Mouse (Mus musculus): Measurements from ENCODE around the gene Zfp941. TPM values are rescaled to one million over a fixed set of nuclear protein-coding genes. Genes with fewer than 3 reads are reported as not detected.

Zfp941 gene
- polyA plus RNA-seq (2012; rRNA removed) = not detected in 2 replicates

DNA sequence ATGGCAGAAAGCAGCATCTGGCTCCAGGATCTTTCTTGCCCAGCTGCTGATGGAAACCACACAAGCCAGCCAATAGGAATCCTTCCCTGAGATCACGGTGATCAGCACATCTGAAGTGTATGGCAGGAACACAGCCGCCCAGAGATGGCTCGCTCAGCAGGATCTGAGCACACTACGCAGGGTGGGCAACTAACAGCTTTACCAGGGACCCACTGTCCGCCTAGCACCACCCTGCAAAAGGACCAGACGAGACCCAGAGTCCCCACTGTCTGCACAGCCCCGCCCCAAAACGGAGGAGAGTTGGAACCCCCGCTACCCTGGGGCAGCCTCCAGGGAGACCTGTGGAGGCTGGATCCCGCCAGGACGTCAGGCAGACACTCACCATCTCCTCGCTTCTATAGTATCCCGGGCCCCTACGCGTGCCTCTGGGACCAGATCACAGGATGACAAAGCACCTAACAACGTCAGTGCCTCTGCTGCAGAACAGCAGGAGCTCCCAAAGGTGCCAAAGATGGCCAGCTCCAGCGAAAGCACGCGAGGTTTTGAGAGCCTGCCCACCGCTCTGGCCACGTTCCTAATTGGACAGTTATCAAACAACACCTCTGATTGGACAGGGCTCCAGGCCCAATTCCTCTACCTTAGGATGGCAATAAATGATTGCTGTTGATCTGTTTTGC is at the start of gene Zfp941:
Gene Zfp941 (minus strand): TSS at position 526 of the 677 bp plus-strand sequence.
- TF ChIP-seq CTCF (IDR thresholded peaks at IDR 0.05; ENCODE audit: extremely low read depth, insufficient read length, insufficient replicate concordance, low read depth, low read length) (no peak), POLR2A (IDR thresholded peaks at IDR 0.05; ENCODE audit: low read depth, low read length) (no peak)

GRCm38 (mm10) chr7:140864761-140865160 is 42.8 kb upstream of the Zfp941 start:
- Histone ChIP-seq H3K4me1 (ENCODE audit: control insufficient read depth, insufficient read depth, insufficient read length, low read length) (no peaks in the 10 kb centered on the region), H3K27ac (ENCODE audit: insufficient read depth, low read depth, low read length) (no peak overlapping the region), H3K4me3 (ENCODE audit: low read depth, low read length) (no peak overlapping the region), H3K36me3 (ENCODE audit: control insufficient read depth, insufficient read depth, low read length) (peaks cover 51% of the 10 kb centered on the region), H3K27me3 (ENCODE audit: control insufficient read depth, insufficient read depth, low read length) (no peaks in the 10 kb centered on the region)
- 92% methylated on average over 12 of the region's 12 CpGs for WGBS
- TF ChIP-seq POLR2A (IDR thresholded peaks at IDR 0.05; ENCODE audit: low read depth, low read length) = no peak
- TF ChIP-seq CTCF (IDR thresholded peaks at IDR 0.05; ENCODE audit: extremely low read depth, insufficient read length, insufficient replicate concordance, low read depth, low read length) = no peak

More for the DNA sequence above, at the start of gene Zfp941:
- H3K4me1 ChIP-seq (ENCODE audit: control insufficient read depth, insufficient read depth, insufficient read length, low read length) = peaks cover 3% of the 10 kb centered on the region
- 6% methylated on average over 21 of the region's 21 CpGs for WGBS
- H3K36me3 ChIP-seq (ENCODE audit: control insufficient read depth, insufficient read depth, low read length) = no peaks in the 10 kb centered on the region
- peak within 1 kb of the TSS; percentile 59 for H3K4me3 ChIP-seq (ENCODE audit: low read depth, low read length)
- no peaks in the 10 kb centered on the region; the same call in 1 of the 2 replicates for H3K27me3 ChIP-seq (ENCODE audit: control insufficient read depth, insufficient read depth, low read length)
- no peak within 1 kb of the TSS for H3K27ac ChIP-seq (ENCODE audit: insufficient read depth, low read depth, low read length)

GRCm38 (mm10) chr7:140860728-140861127 is 38.8 kb upstream of the Zfp941 start:
- 87% methylated on average over 5 of the region's 5 CpGs for WGBS
- TF ChIP-seq CTCF (IDR thresholded peaks at IDR 0.05; ENCODE audit: extremely low read depth, insufficient read length, insufficient replicate concordance, low read depth, low read length) = no peak
- Histone ChIP-seq H3K4me3 (ENCODE audit: low read depth, low read length) (no peak overlapping the region), H3K27me3 (ENCODE audit: control insufficient read depth, insufficient read depth, low read length) (no peaks in the 10 kb centered on the region), H3K4me1 (ENCODE audit: control insufficient read depth, insufficient read depth, insufficient read length, low read length) (peaks cover 10% of the 10 kb centered on the region), H3K27ac (ENCODE audit: insufficient read depth, low read depth, low read length) (no peak overlapping the region), H3K36me3 (ENCODE audit: control insufficient read depth, insufficient read depth, low read length) (peaks cover 53% of the 10 kb centered on the region)

DNA sequence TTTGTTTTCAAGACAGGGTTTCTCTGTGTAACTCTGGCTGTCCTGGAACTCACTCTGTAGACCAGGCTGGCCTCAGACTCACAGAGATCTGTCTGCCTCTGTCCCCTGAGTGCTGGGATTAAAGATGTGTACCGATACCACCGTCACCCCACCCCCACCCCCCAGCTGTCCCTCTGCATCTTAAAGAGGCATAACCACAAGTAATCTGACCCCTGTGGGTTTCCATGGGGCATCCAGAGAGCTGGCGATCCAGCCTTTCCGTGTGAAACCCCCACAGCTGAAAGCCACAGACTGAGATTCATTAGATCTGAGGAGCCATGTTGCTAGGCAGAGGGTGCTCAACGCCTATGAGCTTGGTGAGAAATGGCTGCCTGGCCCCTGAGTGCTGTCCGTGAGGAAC is 38.0 kb upstream of the Zfp941 start:
- peaks cover 53% of the 10 kb centered on the region for H3K36me3 ChIP-seq (ENCODE audit: control insufficient read depth, insufficient read depth, low read length)
- no peaks in the 10 kb centered on the region for H3K27me3 ChIP-seq (ENCODE audit: control insufficient read depth, insufficient read depth, low read length)
- H3K4me1 ChIP-seq (ENCODE audit: control insufficient read depth, insufficient read depth, insufficient read length, low read length) = peaks cover 13% of the 10 kb centered on the region
- WGBS = 81% methylated on average over 6 of the region's 6 CpGs
- TF ChIP-seq CTCF (IDR thresholded peaks at IDR 0.05; ENCODE audit: extremely low read depth, insufficient read length, insufficient replicate concordance, low read depth, low read length) (no peak), POLR2A (IDR thresholded peaks at IDR 0.05; ENCODE audit: low read depth, low read length) (no peak)
- H3K4me3 ChIP-seq (ENCODE audit: low read depth, low read length) = no peak overlapping the region
- no peak overlapping the region for H3K27ac ChIP-seq (ENCODE audit: insufficient read depth, low read depth, low read length)

DNA sequence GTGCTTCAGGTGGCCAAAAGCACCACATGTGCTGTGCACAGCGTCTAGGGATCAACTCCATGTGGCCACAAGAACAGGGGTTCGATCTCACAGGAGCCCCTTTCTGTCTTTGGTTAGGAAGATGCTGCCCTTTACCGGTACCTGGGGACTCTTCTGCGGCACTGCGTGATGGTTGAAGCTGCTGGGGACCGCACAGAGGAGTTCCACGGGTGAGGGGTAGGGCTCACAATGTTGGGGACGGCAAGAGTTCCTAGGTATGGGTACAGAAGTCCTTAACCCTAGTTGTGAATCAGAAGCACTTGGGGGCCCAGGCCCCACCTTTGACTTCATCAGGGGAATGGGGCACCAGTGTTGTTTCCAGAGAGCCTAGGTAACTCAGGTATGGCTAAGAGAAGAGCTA is 36.8 kb upstream of the Zfp941 start:
- Histone ChIP-seq H3K4me3 (ENCODE audit: low read depth, low read length) (peak overlapping the region; percentile 82), H3K27ac (ENCODE audit: insufficient read depth, low read depth, low read length) (no peak overlapping the region), H3K4me1 (ENCODE audit: control insufficient read depth, insufficient read depth, insufficient read length, low read length) (peaks cover 13% of the 10 kb centered on the region), H3K36me3 (ENCODE audit: control insufficient read depth, insufficient read depth, low read length) (peaks cover 56% of the 10 kb centered on the region), H3K27me3 (ENCODE audit: control insufficient read depth, insufficient read depth, low read length) (no peaks in the 10 kb centered on the region)
- WGBS = 93% methylated on average over 8 of the region's 8 CpGs
- no peak for TF ChIP-seq CTCF (IDR thresholded peaks at IDR 0.05; ENCODE audit: extremely low read depth, insufficient read length, insufficient replicate concordance, low read depth, low read length)
- no peak for TF ChIP-seq POLR2A (IDR thresholded peaks at IDR 0.05; ENCODE audit: low read depth, low read length)

- H3K4me3 ChIP-seq (ENCODE audit: low read depth, low read length) = peak within 1 kb of the TSS; percentile 82
- peaks cover 56% of the 10 kb centered on the region for H3K36me3 ChIP-seq (ENCODE audit: control insufficient read depth, insufficient read depth, low read length)
- no peaks in the 10 kb centered on the region for H3K27me3 ChIP-seq (ENCODE audit: control insufficient read depth, insufficient read depth, low read length)
- 20% methylated on average over 40 of the region's 40 CpGs for WGBS
- peak within 1 kb of the TSS; percentile 90 for H3K27ac ChIP-seq (ENCODE audit: insufficient read depth, low read depth, low read length)
- H3K4me1 ChIP-seq (ENCODE audit: control insufficient read depth, insufficient read depth, insufficient read length, low read length) = peaks cover 13% of the 10 kb centered on the region
- TF ChIP-seq POLR2A (IDR thresholded peaks at IDR 0.05; ENCODE audit: low read depth, low read length) (no peak), CTCF (IDR thresholded peaks at IDR 0.05; ENCODE audit: extremely low read depth, insufficient read length, insufficient replicate concordance, low read depth, low read length) (no peak)
Observed at GRCm38 (mm10) chr7:140857550-140858505, 35.9 kb upstream of the Zfp941 start, which contains the start of gene Bet1l. TSS of gene Bet1l (minus strand) at chr7:140857577.
